Mouse (Mus musculus) left cerebral cortex, adult 6 months (tissue): ENCODE data around the gene Pate4. TPM values are rescaled to one million over a fixed set of nuclear protein-coding genes. Genes with fewer than 3 reads are reported as not detected.

Source experiments
- long read RNA-seq, 2 experiments: library from polyadenylated mRNA; unstranded; transcript quantifications; one replicate each; pipeline ENCODE4 v2.0.0; 2019 to 2020
- polyA plus RNA-seq: library from polyadenylated mRNA; unstranded; fragments of <200 nt; fragmentation: Nextera tagmentation; gene quantifications from 2 replicates; pipeline ENCODE4 v1.2.3, GENCODE M21; 2021

The Pate4 gene
- polyA plus RNA-seq: not detected in 2 replicates
- long read RNA-seq, experiment 1: 0 reads
- long read RNA-seq, experiment 2: 0 reads

DNA sequence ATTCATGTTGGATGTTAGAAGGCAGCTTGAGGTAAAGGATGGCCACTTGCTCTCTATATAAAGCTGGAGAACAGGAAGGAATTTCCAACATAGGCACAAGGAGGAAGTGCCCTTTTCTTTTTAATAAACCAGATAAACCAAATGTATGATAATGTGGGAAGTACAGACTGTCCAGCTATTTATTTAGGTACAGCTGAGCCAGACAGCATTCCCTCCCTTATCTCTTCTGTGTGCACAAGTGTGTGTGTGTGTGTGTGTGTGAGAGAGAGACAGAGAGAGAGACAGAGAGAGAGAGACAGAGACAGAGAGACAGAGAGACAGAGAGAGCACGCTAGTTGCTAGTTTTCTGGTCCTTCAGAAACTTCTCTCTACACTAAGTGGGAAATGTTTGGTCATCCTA lies at the start of gene Pate4:
Pate4 (minus strand) TSS at position 101 of the 400 bp plus-strand sequence.

DNA sequence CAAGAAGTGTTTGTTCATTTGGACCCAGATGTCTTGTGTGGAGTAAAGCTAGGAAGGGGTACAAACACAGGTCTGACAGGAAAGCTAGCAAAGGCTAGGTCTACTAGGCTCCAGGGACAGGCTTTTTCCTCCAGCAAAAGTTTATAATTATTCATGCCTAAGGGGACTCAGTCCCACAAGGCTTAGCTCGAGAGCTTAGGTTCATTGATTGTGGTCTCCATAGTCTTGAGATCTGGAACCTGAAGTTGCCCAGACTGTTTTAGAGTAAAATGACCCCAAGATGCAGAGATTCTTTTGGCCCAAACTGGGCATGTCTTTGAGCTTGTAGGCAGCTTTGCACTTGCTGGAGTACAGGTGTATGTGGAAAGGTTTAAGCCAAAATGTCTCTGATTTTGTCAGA lies 36.4 kb upstream of the Pate4 start, which contains the start of gene Pate3:
Pate3 (minus strand) TSS at position 101 of the 400 bp plus-strand sequence.

DNA sequence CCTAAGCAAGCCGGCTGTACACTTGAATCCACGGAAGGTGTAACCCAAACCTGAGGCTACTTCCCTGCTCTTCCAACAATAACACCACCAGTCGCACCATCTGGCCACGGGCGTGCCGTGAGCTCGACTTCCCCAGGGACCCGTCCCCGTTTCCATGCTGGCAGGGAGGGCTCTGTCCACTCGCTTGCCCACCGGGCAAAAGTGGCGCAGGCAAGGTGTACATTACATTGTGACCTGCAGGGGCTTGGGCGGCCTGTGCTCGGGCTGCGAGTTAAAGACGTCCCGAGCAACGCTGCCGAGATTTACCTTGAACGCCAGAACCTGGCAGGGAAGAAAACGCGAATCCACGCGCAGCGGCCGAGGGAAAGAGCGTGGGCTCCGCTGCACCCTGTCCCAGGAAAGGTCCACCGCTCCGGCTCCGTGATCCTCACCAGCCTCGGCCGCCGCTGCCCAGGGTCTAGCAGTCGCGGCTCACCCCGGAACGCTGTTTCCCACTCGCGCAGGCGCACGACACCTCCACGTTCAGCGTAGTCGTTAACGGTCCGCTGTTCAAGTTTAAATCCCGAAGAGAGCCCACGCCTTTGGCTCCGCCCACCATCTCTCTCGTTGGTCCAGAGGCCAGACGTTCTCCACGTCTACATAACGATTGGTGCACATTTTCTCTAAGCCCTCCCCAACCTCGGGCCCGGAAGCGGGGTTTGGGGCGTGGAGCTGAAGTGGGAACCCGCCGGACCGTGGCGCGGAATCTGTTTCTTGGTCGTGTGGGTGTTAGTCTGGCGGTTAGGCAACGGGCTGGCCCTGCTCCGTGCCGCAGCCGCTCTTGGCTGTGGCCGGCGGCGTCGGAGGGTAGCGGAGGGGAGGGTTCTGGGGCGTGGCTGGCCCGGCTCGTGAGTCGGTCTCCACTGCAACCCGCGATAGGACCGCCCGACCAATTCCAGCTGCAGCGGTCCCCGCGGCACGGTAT lies 41.9 kb downstream of the Pate4 start, which contains the start of the genes Pate2 and Hyls1:
Pate2 (plus strand) TSS at position 714 of the 964 bp plus-strand sequence.
Hyls1 (minus strand) TSS at position 828 of the 964 bp plus-strand sequence.

DNA sequence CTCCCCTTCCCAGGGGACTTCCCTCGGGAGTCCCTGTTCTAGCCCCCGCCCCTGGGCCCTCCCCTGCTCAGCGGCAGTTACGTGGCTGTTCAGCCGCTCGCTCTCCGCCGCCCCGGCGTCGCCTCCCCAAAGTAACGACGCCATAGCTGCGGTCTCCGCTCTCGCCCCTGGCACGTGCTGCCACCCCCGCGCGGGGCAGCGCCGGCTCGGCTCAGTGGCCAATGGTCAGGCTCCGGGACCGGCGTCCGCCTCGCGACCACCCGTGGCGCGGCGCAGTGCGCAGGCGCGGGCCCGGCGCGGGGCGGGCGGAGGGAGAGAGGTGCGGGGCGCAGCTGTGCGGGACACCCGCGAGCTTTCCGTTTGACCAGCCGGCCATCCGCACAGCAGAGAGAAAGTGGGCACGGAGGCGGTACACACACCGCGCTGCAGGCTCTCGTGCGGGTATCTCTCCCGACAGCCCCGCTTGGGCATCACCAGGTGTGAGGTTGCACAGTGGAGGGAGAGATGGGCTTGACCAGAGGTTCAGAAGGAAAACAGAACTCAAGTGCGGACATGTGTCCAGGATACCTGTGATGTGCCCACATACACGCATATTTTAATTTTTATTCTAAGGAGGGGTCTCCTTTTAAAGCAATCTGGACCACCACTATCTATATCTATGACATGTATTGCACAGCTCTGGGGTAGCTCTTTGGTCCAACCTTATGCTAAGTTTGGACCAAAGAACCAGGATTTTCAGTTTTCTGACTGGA lies 53.3 kb downstream of the Pate4 start, which contains the start of the genes Ddx25 and Pus3:
Ddx25 (minus strand) TSS at position 272 of the 752 bp plus-strand sequence.
Pus3 (plus strand) TSS at position 339 of the 752 bp plus-strand sequence.

Other genes starting within 250 kb of the Pate4 start
- 0.59 and 0.90 TPM in 2 replicates for gene Cdon, start 190.8 kb downstream of the Pate4 start, polyA plus RNA-seq
- gene Gm1113, start 93.7 kb downstream of the Pate4 start, polyA plus RNA-seq: not detected in 2 replicates
- gene Ddx25, start 53.4 kb downstream of the Pate4 start, polyA plus RNA-seq: 17.3 and 19.1 TPM in 2 replicates
- gene Pus3, start 53.3 kb downstream of the Pate4 start, polyA plus RNA-seq: 5.2 and 6.0 TPM in 2 replicates
- gene Pate2, start 41.7 kb downstream of the Pate4 start, polyA plus RNA-seq: 0.21 TPM in 1 of 2 replicates, not detected in the other
- 3.8 and 4.2 TPM in 2 replicates for gene Hyls1, start 41.5 kb downstream of the Pate4 start, polyA plus RNA-seq
- not detected in 2 replicates for gene Pate3, start 36.3 kb upstream of the Pate4 start, polyA plus RNA-seq
- not detected in 2 replicates for gene Pate1, start 75.4 kb upstream of the Pate4 start, polyA plus RNA-seq
- gene Gm17677, start 129.1 kb upstream of the Pate4 start, polyA plus RNA-seq: not detected in 2 replicates
- not detected in 2 replicates for gene Gm17727, start 166.2 kb upstream of the Pate4 start, polyA plus RNA-seq
- not detected in 2 replicates for gene Gm27235, start 178.2 kb upstream of the Pate4 start, polyA plus RNA-seq
- gene D730048I06Rik, start 178.2 kb upstream of the Pate4 start, polyA plus RNA-seq: not detected in 2 replicates
- not detected in 2 replicates for gene 9230110F15Rik, start 232.2 kb upstream of the Pate4 start, polyA plus RNA-seq